Comparison of ENCODE assay signal across 8 mouse cellular contexts in genomic region chr1:57890259-57890902, GRCm38 (mm10).
A peak's percentile ranks its signal among the peaks of the same experiment; 100 is the strongest.
DNase-seq lines count a peak whose midpoint lies in the region; ATAC-seq lines count a peak whose summit lies in the region.

No protein-coding gene starts in this region.

- 0 out of 2 replicates have a peak, but pooled peaks have one; percentile 25 for ATAC-seq in neural tube, embryonic 12.5 days (ENCODE audit: low FRiP score, low read depth)
- no peak for ATAC-seq in neural tube, embryonic 15.5 days (ENCODE audit: low FRiP score)
- ATAC-seq in heart, embryonic 11.5 days (replicated peaks; ENCODE audit: insufficient number of reproducible peaks, low FRiP score, low TSS enrichment): no peak; the same call in 1 of the 2 replicates
- no peak for ATAC-seq in kidney, embryonic 14.5 days (ENCODE audit: low FRiP score, low TSS enrichment)
- ATAC-seq in midbrain, embryonic 15.5 days (replicated peaks): peak; percentile 40; the same call in 1 of the 2 replicates

- H3K4me2 ChIP-seq in neural tube, embryonic 12.5 days (replicated peaks): no peak overlapping the region
- H3K4me2 ChIP-seq in neural tube, embryonic 15.5 days: no peak overlapping the region
- H3K4me2 ChIP-seq in heart, embryonic 11.5 days: peak overlapping the region; percentile 20; the same call in 1 of the 2 replicates
- no peak overlapping the region for H3K4me2 ChIP-seq in kidney, embryonic 14.5 days (replicated peaks; ENCODE audit: low read depth, low read length)
- no peak overlapping the region for H3K4me2 ChIP-seq in midbrain, embryonic 15.5 days

- H3K9ac ChIP-seq in neural tube, embryonic 12.5 days: no peak overlapping the region
- H3K9ac ChIP-seq in neural tube, embryonic 15.5 days (replicated peaks): no peak overlapping the region
- H3K9ac ChIP-seq in heart, embryonic 11.5 days (ENCODE audit: low read depth, low read length): no peak overlapping the region
- H3K9ac ChIP-seq in kidney, embryonic 14.5 days (ENCODE audit: low read depth, low read length): no peak overlapping the region
- no peak overlapping the region for H3K9ac ChIP-seq in midbrain, embryonic 15.5 days

- no peak for DNase-seq in adipocyte (ENCODE audit: low spot score)
- no peak for DNase-seq in thymus, postnatal 0 days (ENCODE audit: low spot score)
- no peak for DNase-seq in B cell, adult 2 months

- no peak overlapping the region for H3K27ac ChIP-seq in neural tube, embryonic 12.5 days
- H3K27ac ChIP-seq in neural tube, embryonic 15.5 days (replicated peaks): no peak overlapping the region
- H3K27ac ChIP-seq in heart, embryonic 11.5 days (ENCODE audit: low read depth, low read length): peak overlapping the region; percentile 47
- peak overlapping the region; percentile 49; the same call in 1 of the 2 replicates for H3K27ac ChIP-seq in kidney, embryonic 14.5 days (ENCODE audit: low read depth, low read length)
- H3K27ac ChIP-seq in midbrain, embryonic 15.5 days: 0 out of 2 replicates have a peak overlapping the region, but pooled peaks have one; percentile 0

- H3K27me3 ChIP-seq in neural tube, embryonic 12.5 days (replicated peaks): no peaks in the 10 kb centered on the region
- no peaks in the 10 kb centered on the region for H3K27me3 ChIP-seq in neural tube, embryonic 15.5 days (replicated peaks)
- no peaks in the 10 kb centered on the region for H3K27me3 ChIP-seq in heart, embryonic 11.5 days (ENCODE audit: control insufficient read depth, insufficient read depth, low read length)
- H3K27me3 ChIP-seq in kidney, embryonic 14.5 days (ENCODE audit: control insufficient read depth, insufficient read depth, low read length): no peaks in the 10 kb centered on the region
- no peaks in the 10 kb centered on the region for H3K27me3 ChIP-seq in midbrain, embryonic 15.5 days (replicated peaks)

- no peak overlapping the region for H3K4me3 ChIP-seq in neural tube, embryonic 12.5 days
- H3K4me3 ChIP-seq in neural tube, embryonic 15.5 days (replicated peaks): no peak overlapping the region
- H3K4me3 ChIP-seq in heart, embryonic 11.5 days (ENCODE audit: low read depth, low read length): no peak overlapping the region
- no peak overlapping the region for H3K4me3 ChIP-seq in kidney, embryonic 14.5 days (ENCODE audit: low read length)
- no peak overlapping the region for H3K4me3 ChIP-seq in midbrain, embryonic 15.5 days

- WGBS in neural tube, embryonic 12.5 days: 24% methylated on average over 5 of the region's 5 CpGs
- 16% methylated on average over 5 of the region's 5 CpGs for WGBS in neural tube, embryonic 15.5 days
- WGBS in heart, embryonic 11.5 days (ENCODE audit: insufficient replicate concordance): 15% methylated on average over 5 of the region's 5 CpGs
- whole genome bisulfite sequencing in kidney, embryonic 14.5 days: 48% methylated on average over 5 of the region's 5 CpGs
- WGBS in midbrain, embryonic 15.5 days: 7% methylated on average over 5 of the region's 5 CpGs

- H3K4me1 ChIP-seq in neural tube, embryonic 12.5 days: peaks cover 7% of the 10 kb centered on the region; the same call in 1 of the 2 replicates
- H3K4me1 ChIP-seq in neural tube, embryonic 15.5 days: 0 out of 2 replicates have a peak, but pooled peaks cover 4% of the 10 kb centered on the region
- H3K4me1 ChIP-seq in heart, embryonic 11.5 days (ENCODE audit: control insufficient read depth, insufficient read depth, low read length): peaks cover 11% of the 10 kb centered on the region
- no peaks in the 10 kb centered on the region; the same call in 1 of the 2 replicates for H3K4me1 ChIP-seq in kidney, embryonic 14.5 days (ENCODE audit: control insufficient read depth, insufficient read depth, low read length)
- H3K4me1 ChIP-seq in midbrain, embryonic 15.5 days: peaks cover 8% of the 10 kb centered on the region

- no peaks in the 10 kb centered on the region for H3K9me3 ChIP-seq in neural tube, embryonic 12.5 days
- no peaks in the 10 kb centered on the region for H3K9me3 ChIP-seq in neural tube, embryonic 15.5 days (replicated peaks)
- H3K9me3 ChIP-seq in heart, embryonic 11.5 days (replicated peaks; ENCODE audit: control insufficient read depth, low read length): no peaks in the 10 kb centered on the region
- H3K9me3 ChIP-seq in kidney, embryonic 14.5 days (ENCODE audit: control insufficient read depth, low read length): no peaks in the 10 kb centered on the region
- H3K9me3 ChIP-seq in midbrain, embryonic 15.5 days: no peaks in the 10 kb centered on the region

- H3K36me3 ChIP-seq in neural tube, embryonic 12.5 days: peaks cover 4% of the 10 kb centered on the region; the same call in 1 of the 2 replicates
- H3K36me3 ChIP-seq in neural tube, embryonic 15.5 days: peaks cover 2% of the 10 kb centered on the region; the same call in 1 of the 2 replicates
- no peaks in the 10 kb centered on the region for H3K36me3 ChIP-seq in heart, embryonic 11.5 days (ENCODE audit: control insufficient read depth, insufficient read depth, low read length)
- no peaks in the 10 kb centered on the region for H3K36me3 ChIP-seq in kidney, embryonic 14.5 days (ENCODE audit: control insufficient read depth, insufficient read depth, low read length)
- 0 out of 2 replicates have a peak, but pooled peaks cover 4% of the 10 kb centered on the region for H3K36me3 ChIP-seq in midbrain, embryonic 15.5 days (replicated peaks)

Comparison
In these comparisons a context has a peak if more than half of its experiments do, and no peak if none do; other contexts are left out.
1. ATAC-seq: peak in neural tube, embryonic 12.5 days (single experiment) and midbrain, embryonic 15.5 days (single experiment); none in neural tube, embryonic 15.5 days (single experiment), heart, embryonic 11.5 days (single experiment) and kidney, embryonic 14.5 days (single experiment).
2. H3K27ac ChIP-seq: peak in heart, embryonic 11.5 days (single experiment), kidney, embryonic 14.5 days (single experiment) and midbrain, embryonic 15.5 days (single experiment); none in neural tube, embryonic 12.5 days (single experiment) and neural tube, embryonic 15.5 days (single experiment).